Mouse (Mus musculus): ENCODE results near the gene Ccdc138.

DNA sequence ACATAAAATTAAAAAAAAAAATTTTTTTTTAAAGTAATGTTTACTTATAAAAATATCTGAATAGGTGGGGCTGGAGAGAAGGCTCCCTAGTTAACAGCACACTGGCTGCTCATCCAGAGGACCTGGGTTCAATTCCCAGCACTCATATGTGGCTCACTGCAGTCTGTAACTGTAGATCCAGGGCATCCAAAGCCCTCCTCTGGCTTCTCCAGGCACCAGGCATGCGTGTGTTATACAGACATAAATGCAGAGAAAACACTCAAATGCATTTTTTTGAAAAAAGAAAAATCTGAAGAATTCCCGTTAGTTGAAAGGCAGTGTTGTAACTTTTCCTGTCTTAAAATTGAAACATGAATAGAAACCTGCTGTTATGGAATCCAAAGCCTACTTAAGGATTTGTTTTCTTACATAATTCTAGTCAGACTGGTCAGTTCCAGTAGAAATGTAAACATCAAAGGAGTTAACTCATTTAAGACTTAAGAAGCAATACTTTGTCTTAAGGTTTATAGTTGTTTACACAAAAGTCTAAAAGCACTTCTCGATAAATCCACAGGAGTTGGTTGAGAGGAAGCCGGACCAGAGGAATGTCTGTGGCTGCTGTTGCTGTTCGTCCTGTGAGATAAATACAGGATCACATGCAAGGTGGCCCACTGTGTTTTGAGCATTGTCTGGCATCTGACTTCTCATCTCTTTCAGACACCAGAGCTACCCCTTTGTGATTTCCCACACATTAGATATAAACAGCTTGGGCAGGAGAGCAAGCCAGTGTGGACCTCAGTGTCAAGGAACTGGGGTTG is 87.9 kb downstream of the Ccdc138 start:
- no peak for TF ChIP-seq CTCF (IDR thresholded peaks at IDR 0.05; ENCODE audit: low read depth)
- no peak for TF ChIP-seq EP300 (IDR thresholded peaks at IDR 0.05; ENCODE audit: low read depth)

Measured in heart, postnatal 0 days (tissue).